Mouse (Mus musculus) lung, postnatal 0 days (tissue): ENCODE measurements around the gene Zdhhc8. TPM values are rescaled to one million over a fixed set of nuclear protein-coding genes. Genes with fewer than 3 reads are reported as not detected.

Source experiments
- ATAC-seq: fragments of 200-750 bp; cut with Nextera tagmentation; 2 replicates; pipeline ENCODE4 v1.8.0; 2017; ENCODE audit warnings: moderate library complexity
- DNase-seq: peaks from one replicate; pipeline ENCODE4 v3.0.0-alpha.2; 2016; ENCODE audit warnings: low spot score
- H3K27ac ChIP-seq: fragments of 300-500 bp; sonication (generic); 2 replicates; pipeline ENCODE4 v1.5.1; 2014; ENCODE audit warnings: antibody characterized with exemption, mild to moderate bottlenecking, low read length, mixed read lengths
- H3K27me3 ChIP-seq: fragments of 300-500 bp; sonication (generic); replicated peaks from 2 replicates; pipeline ENCODE4 v1.6.1; 2014; ENCODE audit warnings: low read length, mixed read lengths; ENCODE audit not compliant: insufficient read depth
- H3K36me3 ChIP-seq: fragments of 300-500 bp; sonication (generic); 2 replicates; pipeline ENCODE4 v1.6.1; 2014; ENCODE audit warnings: low read length, mixed read lengths; ENCODE audit not compliant: insufficient read depth
- H3K4me1 ChIP-seq: fragments of 300-500 bp; sonication (generic); 2 replicates; pipeline ENCODE4 v1.6.1; 2014; ENCODE audit warnings: antibody characterized with exemption, low read depth, low read length, mixed read lengths; ENCODE audit not compliant: insufficient read depth
- H3K4me2 ChIP-seq: fragments of 300-500 bp; sonication (generic); replicated peaks from 2 replicates; pipeline ENCODE4 v1.6.1; 2014; ENCODE audit warnings: low read depth, mild to moderate bottlenecking, low read length, moderate library complexity, mixed read lengths
- H3K4me3 ChIP-seq: fragments of 300-500 bp; sonication (generic); 2 replicates; pipeline ENCODE4 v1.5.1; 2014; ENCODE audit warnings: low read depth, low read length
- H3K9ac ChIP-seq: fragments of 300-500 bp; sonication (generic); replicated peaks from 2 replicates; pipeline ENCODE4 v1.6.1; 2014; ENCODE audit warnings: low read depth, mild to moderate bottlenecking
- H3K9me3 ChIP-seq: fragments of 300-500 bp; sonication (generic); 2 replicates; pipeline ENCODE4 v1.6.1; 2016; ENCODE audit warnings: low read length, mixed read lengths
- CTCF ChIP-seq: IDR thresholded peaks from 2 replicates; pipeline ENCODE4 v1.5.1; 2016; ENCODE audit warnings: antibody characterized with exemption, mild to moderate bottlenecking
- EP300 ChIP-seq: IDR thresholded peaks from 2 replicates; pipeline ENCODE4 v1.6.1; 2016; ENCODE audit warnings: antibody characterized with exemption, mild to moderate bottlenecking, control low read depth
- WGBS: fragments of 180-500 bp; shearing (Covaris S2); extraction: QIAGEN DNeasy Blood & Tissue Kit; methylation state at CpG from one replicate; pipeline ENCODE4 v1.1.7; 2014; 5-methylcytosine and 5-hydroxymethylcytosine counted together
- polyA plus RNA-seq: library from polyadenylated mRNA; unstranded; fragments of >200 nt; fragmentation: Nextera tagmentation; extraction: Ambion mirVana; gene quantifications from 2 replicates; pipeline ENCODE4 v1.2.1, GENCODE M21; 2015

Gene Zdhhc8
- polyA plus RNA-seq, 1 experiment from 2014 or later = 13.9 TPM

GRCm38 (mm10) chr16:18218580-18218996 lies 16.3 kb downstream of the Zdhhc8 start:
- H3K4me3 ChIP-seq = no peak overlapping the region
- ATAC-seq (no peak), DNase-seq (no peak)
- no peak overlapping the region for H3K4me2 ChIP-seq
- H3K27ac ChIP-seq = no peak overlapping the region
- no peaks in the 10 kb centered on the region for H3K4me1 ChIP-seq
- H3K9ac ChIP-seq = no peak overlapping the region
- 0 out of 2 replicates have a peak, but pooled peaks cover 6% of the 10 kb centered on the region for H3K36me3 ChIP-seq
- H3K9me3 ChIP-seq = no peaks in the 10 kb centered on the region
- TF ChIP-seq EP300 = no peak
- H3K27me3 ChIP-seq = no peaks in the 10 kb centered on the region
- WGBS = 66% methylated on average over 9 of the region's 9 CpGs

DNA sequence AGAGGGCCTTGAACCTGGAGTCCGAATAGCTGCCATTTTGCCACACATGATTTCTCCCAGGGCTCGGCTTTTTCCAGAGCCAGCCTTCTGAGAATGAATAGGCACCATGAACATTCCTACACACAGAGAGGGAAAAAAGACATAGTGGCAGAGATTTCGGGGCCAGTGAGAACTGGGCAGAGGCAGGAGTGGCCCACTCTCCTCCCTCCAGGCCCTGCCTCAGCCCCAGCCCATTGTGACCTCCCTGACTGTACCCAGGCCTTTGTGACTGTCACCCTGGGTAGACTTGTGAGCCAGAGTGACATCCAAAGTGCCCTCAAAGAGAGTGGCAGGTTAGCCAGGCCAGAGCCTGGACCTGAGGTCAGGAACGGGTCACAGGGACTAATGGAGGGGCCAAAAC lies 17.4 kb downstream of the Zdhhc8 start, which contains the start of gene Ccdc188:
Ccdc188 (plus strand) TSS at position 301 of the 400 bp plus-strand sequence.
- H3K27me3 ChIP-seq = no peaks in the 10 kb centered on the region
- no peak within 1 kb of the TSS for H3K4me2 ChIP-seq
- H3K9ac ChIP-seq = no peak within 1 kb of the TSS
- TF ChIP-seq EP300 (no peak), CTCF (no peak)
- WGBS = 89% methylated on average over 4 of the region's 4 CpGs
- DNase-seq = no peak
- H3K36me3 ChIP-seq = no peaks in the 10 kb centered on the region
- H3K4me1 ChIP-seq = no peaks in the 10 kb centered on the region
- no peak within 1 kb of the TSS for H3K4me3 ChIP-seq
- ATAC-seq = no peak
- no peak within 1 kb of the TSS for H3K27ac ChIP-seq
- no peaks in the 10 kb centered on the region for H3K9me3 ChIP-seq

DNA sequence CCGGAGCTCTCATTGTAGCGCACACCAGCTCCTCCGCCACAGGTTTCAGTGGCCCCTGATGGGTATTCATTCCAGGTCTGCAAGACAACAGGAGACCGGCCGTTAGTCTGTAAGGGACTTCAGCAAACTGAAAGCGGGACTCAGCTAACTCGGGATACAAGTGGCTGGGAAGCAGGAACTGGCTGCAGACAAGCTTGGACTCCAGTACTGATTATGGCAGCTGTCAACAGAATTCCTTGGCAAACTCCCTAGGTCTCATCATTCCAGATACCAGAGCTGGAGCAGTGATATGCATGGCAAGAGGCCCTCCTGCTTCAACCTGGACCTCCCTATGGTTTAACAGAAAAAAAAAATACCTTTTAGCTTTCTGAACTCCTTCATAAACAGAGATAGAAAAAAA lies 20.1 kb downstream of the Zdhhc8 start:
- Histone ChIP-seq H3K4me3 (no peak overlapping the region), H3K36me3 (no peaks in the 10 kb centered on the region), H3K27ac (no peak overlapping the region), H3K4me2 (no peak overlapping the region), H3K9me3 (no peaks in the 10 kb centered on the region), H3K9ac (no peak overlapping the region), H3K27me3 (no peaks in the 10 kb centered on the region), H3K4me1 (no peaks in the 10 kb centered on the region)
- peak; percentile 29 for DNase-seq
- no peak for ATAC-seq
- WGBS = 65% methylated on average over 7 of the region's 7 CpGs
- no peak for TF ChIP-seq EP300
- TF ChIP-seq CTCF = no peak

DNA sequence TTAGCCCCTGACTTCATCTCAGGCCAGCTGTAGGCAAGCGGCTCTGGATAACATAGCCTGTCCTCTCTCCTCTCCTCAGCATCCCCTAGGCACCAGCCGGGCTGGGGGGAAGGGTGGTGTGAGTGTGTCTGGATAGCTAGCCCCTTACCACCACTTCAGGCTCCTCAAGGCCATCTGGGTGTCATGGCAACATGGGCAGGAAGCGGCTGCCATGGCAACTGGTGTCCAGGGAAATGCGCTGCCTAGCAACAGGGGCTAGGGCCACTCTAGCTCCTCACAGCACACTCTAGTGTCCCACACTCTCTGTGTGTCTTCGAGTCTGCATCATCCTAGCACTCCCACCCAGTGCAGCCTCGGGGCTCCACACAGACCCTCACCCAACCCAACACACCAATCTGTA lies 21.2 kb downstream of the Zdhhc8 start:
- no peaks in the 10 kb centered on the region for H3K36me3 ChIP-seq
- H3K4me2 ChIP-seq = no peak overlapping the region
- no peaks in the 10 kb centered on the region for H3K9me3 ChIP-seq
- H3K27ac ChIP-seq = no peak overlapping the region
- WGBS = 34% methylated on average over 6 of the region's 6 CpGs
- H3K4me1 ChIP-seq = no peaks in the 10 kb centered on the region
- ATAC-seq = no peak
- DNase-seq = no peak
- no peak overlapping the region for H3K9ac ChIP-seq
- H3K4me3 ChIP-seq = no peak overlapping the region
- TF ChIP-seq EP300 (no peak), CTCF (no peak)
- no peaks in the 10 kb centered on the region for H3K27me3 ChIP-seq

DNA sequence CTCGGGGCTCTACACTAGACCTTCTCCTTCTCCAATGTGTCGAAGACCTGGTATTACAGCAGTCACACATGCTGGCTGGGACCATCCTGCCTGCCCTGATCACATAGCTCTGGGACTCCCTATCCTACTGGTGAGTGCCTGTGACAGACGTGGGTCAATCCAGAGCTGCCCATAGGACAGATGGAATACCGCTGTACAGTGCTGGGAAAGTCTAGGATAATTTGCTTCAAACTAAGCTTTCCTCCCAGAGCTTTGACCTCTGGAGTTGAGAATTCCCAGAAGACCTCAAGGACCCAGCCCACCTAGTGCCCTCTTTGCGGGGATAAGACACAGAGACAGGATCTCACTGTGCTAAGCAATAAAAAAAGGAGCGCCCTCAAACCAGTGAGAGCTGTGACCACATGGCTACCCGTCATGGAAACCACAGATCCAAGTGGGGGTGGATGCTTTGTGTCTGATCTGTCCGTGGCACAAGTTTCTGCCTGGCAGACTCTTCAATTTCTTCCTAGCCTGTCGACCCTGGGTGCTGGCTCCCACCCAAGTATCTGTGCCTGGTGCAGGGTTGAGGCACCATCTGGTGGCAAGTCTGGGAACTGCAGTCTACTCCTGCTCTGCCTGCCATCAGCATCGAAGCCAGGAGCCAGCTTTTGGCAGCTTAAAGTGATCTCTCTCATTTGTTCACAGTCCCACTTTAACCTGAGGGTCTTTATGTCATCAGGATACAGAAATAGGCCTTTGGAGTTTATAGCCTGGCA lies 23.3 kb downstream of the Zdhhc8 start:
- H3K9ac ChIP-seq = no peak overlapping the region
- H3K9me3 ChIP-seq = no peaks in the 10 kb centered on the region
- DNase-seq (peak; percentile 85), ATAC-seq (peak; percentile 53; the same call in 1 of the 2 replicates)
- no peak overlapping the region for H3K4me3 ChIP-seq
- no peak for TF ChIP-seq EP300
- peak; percentile 98 for TF ChIP-seq CTCF
- H3K4me1 ChIP-seq = no peaks in the 10 kb centered on the region
- no peaks in the 10 kb centered on the region for H3K27me3 ChIP-seq
- no peaks in the 10 kb centered on the region for H3K36me3 ChIP-seq
- WGBS = 43% methylated on average over 10 of the region's 10 CpGs
- H3K27ac ChIP-seq = no peak overlapping the region
- H3K4me2 ChIP-seq = no peak overlapping the region

- H3K4me1 ChIP-seq = no peaks in the 10 kb centered on the region
- WGBS = 16% methylated on average over 8 of the region's 8 CpGs
- DNase-seq (peak; percentile 60), ATAC-seq (peak; percentile 47; the same call in 1 of the 2 replicates)
- no peak overlapping the region for H3K4me3 ChIP-seq
- no peak overlapping the region for H3K27ac ChIP-seq
- TF ChIP-seq EP300 = no peak
- TF ChIP-seq CTCF = peak; percentile 89
- no peaks in the 10 kb centered on the region for H3K9me3 ChIP-seq
- H3K9ac ChIP-seq = no peak overlapping the region
- H3K4me2 ChIP-seq = no peak overlapping the region
- no peaks in the 10 kb centered on the region for H3K36me3 ChIP-seq
- H3K27me3 ChIP-seq = no peaks in the 10 kb centered on the region
These were observed 24.1 kb downstream of the Zdhhc8 start for GRCm38 (mm10) chr16:18210701-18211416.
